Mouse (Mus musculus) MEL (cell line): ENCODE data around the gene Srp9.

Experiments used
- CTCF ChIP-seq, 3 experiments: IDR thresholded peaks in 2 of 3; conservative IDR thresholded peaks in 1 of 3; 2 replicates each; pipeline ENCODE4 v1.5.1; 2011 to 2012; ENCODE audit warnings: low read length in 3 of 3, low read depth in 2 of 3, mild to moderate bottlenecking in 2 of 3, improper control_type of control experiment in 1 of 3, inconsistent platforms in 1 of 3, mixed read lengths in 1 of 3, moderate library complexity in 1 of 3; ENCODE audit not compliant: control insufficient read depth in 1 of 3, insufficient read depth in 1 of 3, poor library complexity in 1 of 3, severe bottlenecking in 1 of 3
- EP300 ChIP-seq, 2 experiments: IDR thresholded peaks; 2 replicates each; pipeline ENCODE4 v1.6.1; 2011; ENCODE audit warnings: improper control_type of control experiment in 2 of 2, low read length in 2 of 2, low read depth in 1 of 2, mild to moderate bottlenecking in 1 of 2
- GATA1 ChIP-seq: IDR thresholded peaks from 2 replicates; pipeline ENCODE4 v1.6.1; 2011; ENCODE audit warnings: low read depth, low read length, improper control_type of control experiment
- KAT2A ChIP-seq: conservative IDR thresholded peaks from 2 replicates; pipeline ENCODE4 v1.6.1; 2012; ENCODE audit warnings: low read depth, low read length, improper control_type of control experiment, inconsistent platforms
- MEF2A ChIP-seq: IDR thresholded peaks from 2 replicates; pipeline ENCODE4 v1.6.1; 2014; ENCODE audit warnings: low read depth, mild to moderate bottlenecking, inconsistent platforms, low read length, improper control_type of control experiment; ENCODE audit not compliant: poor library complexity, insufficient replicate concordance, severe bottlenecking; ENCODE audit errors: extremely low read depth
- NRF1 ChIP-seq: IDR thresholded peaks from 2 replicates; pipeline ENCODE4 v1.6.1; 2014; ENCODE audit warnings: low read depth, mild to moderate bottlenecking, inconsistent platforms, low read length, improper control_type of control experiment, moderate library complexity; ENCODE audit not compliant: poor library complexity, insufficient read depth, severe bottlenecking
- POLR2A ChIP-seq, 2 experiments: IDR thresholded peaks; 2 replicates each; pipeline ENCODE4 v1.6.1; 2011 to 2012; ENCODE audit warnings: low read length in 2 of 2, mild to moderate bottlenecking in 2 of 2, control low read depth in 1 of 2, improper control_type of control experiment in 1 of 2, low read depth in 1 of 2, moderate library complexity in 1 of 2; ENCODE audit not compliant: control insufficient read depth in 1 of 2, insufficient read depth in 1 of 2, poor library complexity in 1 of 2
- POLR2AphosphoS2 ChIP-seq: IDR thresholded peaks from 2 replicates; pipeline ENCODE4 v1.6.1; 2011; ENCODE audit warnings: low read length, improper control_type of control experiment
- SIN3A ChIP-seq: IDR thresholded peaks from 2 replicates; pipeline ENCODE4 v1.6.1; 2012; ENCODE audit warnings: low read length, improper control_type of control experiment, inconsistent platforms
- SMC3 ChIP-seq: IDR thresholded peaks from 2 replicates; pipeline ENCODE4 v1.6.1; 2011; ENCODE audit warnings: low read depth, low read length, improper control_type of control experiment

DNA sequence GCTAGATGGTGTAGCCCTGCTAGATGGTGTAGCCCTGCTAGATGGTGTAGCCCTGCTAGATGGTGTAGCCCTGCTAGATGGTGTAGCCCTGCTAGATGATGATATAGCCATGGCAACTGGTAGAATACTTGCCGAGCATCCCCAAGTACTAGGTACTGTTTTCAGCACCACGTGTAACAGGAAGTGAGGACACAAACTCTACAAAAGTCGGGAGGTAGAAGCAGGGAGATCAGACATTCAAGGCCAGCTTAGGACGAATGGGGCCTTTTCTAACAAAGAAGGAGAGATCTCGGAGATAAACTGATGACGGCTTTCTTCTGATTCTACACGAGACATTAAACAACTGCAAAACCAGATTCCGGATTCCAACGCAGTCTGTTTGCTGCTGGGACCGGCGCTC lies 14.4 kb upstream of the Srp9 start:
- no peak for TF ChIP-seq SMC3
- TF ChIP-seq MEF2A, result no peak
- no peak for TF ChIP-seq POLR2A (IDR thresholded peaks at IDR 0.05; ENCODE audit: control insufficient read depth in 1 of 2, insufficient read depth in 1 of 2, low read depth in 1 of 2, low read length in 2 of 2, poor library complexity in 1 of 2)
- TF ChIP-seq EP300 (IDR thresholded peaks at IDR 0.05; ENCODE audit: low read depth in 1 of 2, low read length in 2 of 2), result no peak
- no peak for TF ChIP-seq SIN3A
- TF ChIP-seq CTCF (IDR thresholded peaks at IDR 0.05 in 2 of 3, conservative IDR thresholded peaks at IDR 0.05 in 1 of 3; ENCODE audit: control insufficient read depth in 1 of 3, insufficient read depth in 1 of 3, low read depth in 2 of 3, low read length in 3 of 3, poor library complexity in 1 of 3, severe bottlenecking in 1 of 3), result no peak
- TF ChIP-seq NRF1, result no peak
- TF ChIP-seq GATA1, result no peak
- TF ChIP-seq POLR2AphosphoS2, result no peak
- TF ChIP-seq KAT2A, result no peak
